Mouse (Mus musculus): ENCODE data around the gene Gapvd1.
"Not testable (repeated sequence)": the region's sequence is repeated elsewhere in the genome, so short reads cannot be mapped to it uniquely, and the experiment has no call there.

The Gapvd1 gene

GRCm38 (mm10) chr2:34772252-34773235 is 17.5 kb upstream of the Gapvd1 start:
- no peak for DNase-seq (ENCODE audit: extremely low spot score, low read depth, low spot score)

DNA sequence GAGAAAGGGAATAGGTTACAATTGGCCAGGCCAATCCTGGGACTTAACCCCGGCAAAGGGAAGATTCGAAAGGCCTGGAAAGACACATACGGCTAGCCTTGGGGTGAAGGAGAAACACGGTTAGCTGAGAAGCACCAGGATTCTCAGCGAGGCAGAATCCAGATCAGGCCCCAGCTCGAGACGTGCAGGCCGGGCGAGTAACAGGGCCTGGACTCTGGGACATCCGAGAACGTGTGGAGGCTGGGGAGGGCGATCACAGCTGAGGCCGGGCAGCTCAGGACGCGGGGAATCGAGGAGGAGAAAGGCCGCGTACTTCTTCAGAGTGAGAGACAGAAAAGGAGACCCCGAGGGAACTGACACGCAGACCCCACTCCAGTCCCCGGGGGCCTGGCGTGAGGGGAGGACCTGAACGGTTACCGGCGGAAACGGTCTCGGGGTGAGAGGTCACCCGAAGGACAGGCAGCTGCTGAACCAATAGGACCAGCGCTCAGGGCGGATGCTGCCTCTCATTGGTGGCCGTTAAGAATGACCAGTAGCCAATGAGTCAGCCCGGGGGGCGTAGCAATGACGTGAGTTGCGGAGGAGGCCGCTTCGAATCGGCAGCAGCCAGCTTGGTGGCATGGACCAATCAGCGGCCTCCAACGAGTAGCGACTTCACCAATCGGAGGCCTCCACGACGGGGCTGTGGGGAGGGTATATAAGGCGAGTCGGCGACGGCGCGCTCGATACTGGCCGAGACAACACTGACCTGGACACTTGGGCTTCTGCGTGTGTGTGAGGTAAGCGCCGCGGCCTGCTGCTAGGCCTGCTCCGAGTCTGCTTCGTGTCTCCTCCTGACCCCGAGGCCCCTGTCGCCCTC is 16.6 kb upstream of the Gapvd1 start, which contains the start of gene Hspa5:
Gene Hspa5, plus strand, starts transcription at position 603 of the 859 bp plus-strand sequence.
- peak; percentile 93 for DNase-seq (ENCODE audit: extremely low spot score, low read depth, low spot score)

- no peak for DNase-seq (ENCODE audit: extremely low spot score, low read depth, low spot score)
These were observed 15.9 kb upstream of the Gapvd1 start for GRCm38 (mm10) chr2:34770951-34771350.

GRCm38 (mm10) chr2:34770049-34770448 is 15.0 kb upstream of the Gapvd1 start:
- no peak for DNase-seq (ENCODE audit: extremely low spot score, low read depth, low spot score)

- no peak for DNase-seq (ENCODE audit: extremely low spot score, low read depth, low spot score)
These were observed 9.8 kb upstream of the Gapvd1 start for GRCm38 (mm10) chr2:34764801-34765200.

- DNase-seq (ENCODE audit: extremely low spot score, low read depth, low spot score) = no peak
These were observed 7.8 kb upstream of the Gapvd1 start for GRCm38 (mm10) chr2:34762872-34763271.

- no peak for DNase-seq (ENCODE audit: extremely low spot score, low read depth, low spot score)
These were observed 7.1 kb upstream of the Gapvd1 start for GRCm38 (mm10) chr2:34762174-34762573.

DNA sequence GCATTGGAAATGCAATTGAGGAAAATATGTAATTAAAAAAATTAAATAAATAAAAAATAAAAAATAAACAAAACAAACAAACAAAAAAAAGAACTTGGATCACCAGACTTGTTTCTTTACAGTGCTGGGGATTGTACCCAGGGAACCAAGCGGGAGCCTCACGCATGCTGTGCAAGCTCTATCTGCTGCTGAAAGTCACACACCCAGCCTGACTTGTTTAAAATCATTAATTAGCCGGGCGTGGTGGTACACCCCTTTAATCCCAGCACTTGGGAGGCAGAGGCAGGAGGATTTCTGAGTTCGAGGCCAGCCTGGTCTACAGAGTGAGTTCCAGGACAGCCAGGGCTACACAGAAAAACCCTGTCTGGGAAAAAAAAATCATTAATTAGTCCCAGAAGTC is 6.2 kb upstream of the Gapvd1 start:
- not testable (repeated sequence) for DNase-seq (ENCODE audit: extremely low spot score, low read depth, low spot score)

- no peak for DNase-seq (ENCODE audit: extremely low spot score, low read depth, low spot score)
These were observed 2.3 kb upstream of the Gapvd1 start for GRCm38 (mm10) chr2:34757341-34757740.

DNA sequence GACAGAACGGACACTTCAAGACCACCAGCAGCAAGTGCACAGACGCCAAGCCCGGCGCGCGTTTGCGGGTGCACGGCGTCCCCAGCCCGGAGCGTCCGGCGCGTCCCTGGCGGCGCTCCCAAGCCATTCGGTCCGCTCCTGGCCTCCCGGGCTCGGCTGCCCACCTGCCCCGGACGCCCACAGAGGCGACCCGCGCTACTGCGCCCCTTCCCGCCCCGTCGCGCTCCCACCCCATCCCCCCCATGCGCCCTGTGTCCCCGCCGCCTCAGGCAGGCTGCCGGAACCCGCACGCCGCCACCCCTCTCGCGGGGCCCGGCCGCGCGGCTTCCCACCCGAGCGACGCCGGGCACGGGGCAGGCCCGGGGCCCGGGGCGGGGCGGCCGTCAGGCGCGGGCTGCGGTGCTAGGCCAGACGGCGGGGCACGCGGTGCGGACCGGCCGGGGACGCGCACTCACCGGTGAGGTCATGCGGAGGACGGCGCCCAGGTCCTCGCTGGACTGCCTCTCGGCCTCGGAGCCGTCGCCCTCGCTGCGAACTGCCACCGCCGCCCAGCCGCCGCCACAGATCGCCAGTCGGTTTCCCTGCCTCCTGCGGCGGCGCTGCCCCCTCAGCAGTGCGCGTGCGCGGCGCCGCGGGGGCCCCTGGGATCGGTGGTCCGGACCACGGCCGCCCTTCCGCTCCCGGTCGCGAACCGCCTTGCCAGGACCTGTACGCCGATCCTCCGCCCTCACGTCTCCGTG is 1.1 kb downstream of the Gapvd1 start:
- no peak for DNase-seq (ENCODE audit: extremely low spot score, low read depth, low spot score)

- DNase-seq (ENCODE audit: extremely low spot score, low read depth, low spot score) = no peak
These were observed 4.8 kb downstream of the Gapvd1 start for GRCm38 (mm10) chr2:34750245-34750644.

- no peak for DNase-seq (ENCODE audit: extremely low spot score, low read depth, low spot score)
These were observed 6.6 kb downstream of the Gapvd1 start for GRCm38 (mm10) chr2:34748479-34748878.

DNA sequence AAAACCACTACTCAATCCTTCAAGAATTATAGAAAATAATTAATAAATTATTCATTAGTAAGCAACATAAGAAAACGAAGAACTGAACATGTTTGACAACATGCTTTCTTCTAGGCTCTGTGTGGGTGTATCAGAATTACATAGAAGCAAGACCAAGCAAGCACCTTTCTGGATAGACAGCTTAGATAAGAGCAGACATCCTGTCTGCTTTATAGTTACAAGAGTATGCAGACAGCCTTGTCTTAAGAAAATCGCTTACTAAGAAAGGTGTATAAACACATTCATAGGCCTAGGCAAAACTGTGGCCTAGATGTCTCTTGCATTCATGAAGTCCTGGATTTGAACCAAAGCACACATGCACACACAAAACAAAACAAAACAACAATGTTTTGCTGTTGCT is 9.4 kb downstream of the Gapvd1 start:
- DNase-seq (ENCODE audit: extremely low spot score, low read depth, low spot score) = no peak

- DNase-seq (ENCODE audit: extremely low spot score, low read depth, low spot score) = no peak
These were observed 10.6 kb downstream of the Gapvd1 start for GRCm38 (mm10) chr2:34744476-34744875.

- no peak for DNase-seq (ENCODE audit: extremely low spot score, low read depth, low spot score)
These were observed 12.4 kb downstream of the Gapvd1 start for GRCm38 (mm10) chr2:34742675-34743074.

DNA sequence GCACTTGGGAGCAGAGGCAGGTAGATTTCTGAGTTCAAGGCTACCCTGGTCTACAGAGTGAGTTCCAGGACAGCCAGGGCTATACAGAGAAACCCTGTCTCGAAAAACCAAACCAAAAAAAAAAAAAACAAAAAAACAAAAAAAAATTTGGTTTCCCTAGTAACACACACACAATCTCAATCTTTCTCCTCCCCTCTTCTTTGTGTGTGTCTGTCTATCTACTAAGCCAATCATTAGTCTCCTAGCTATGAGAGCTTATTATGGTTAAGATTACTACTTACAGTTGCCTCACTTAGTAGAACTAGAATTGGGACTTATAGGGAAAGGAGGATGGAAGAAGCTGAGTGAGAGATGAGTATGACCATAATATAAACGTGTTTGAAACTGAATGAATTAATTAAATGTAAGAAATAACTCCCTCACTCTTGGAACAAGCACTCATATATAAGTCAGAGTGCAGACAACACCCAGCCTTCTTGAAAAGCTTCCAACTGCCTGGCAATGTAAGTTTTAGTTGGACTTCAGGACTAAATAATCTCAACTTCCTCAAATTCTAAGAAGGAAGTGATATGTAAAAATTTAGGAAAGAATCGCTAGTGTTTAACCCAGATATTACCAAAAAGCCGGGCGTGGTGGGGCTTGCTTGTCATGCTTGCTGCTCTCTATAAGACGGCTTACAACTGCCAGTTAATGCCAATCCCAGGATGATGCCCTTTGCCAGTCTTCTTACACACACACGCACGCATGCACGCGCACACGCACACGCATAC is 13.5 kb downstream of the Gapvd1 start:
- no peak for DNase-seq (ENCODE audit: extremely low spot score, low read depth, low spot score)

- DNase-seq (ENCODE audit: extremely low spot score, low read depth, low spot score) = no peak
These were observed 15.2 kb downstream of the Gapvd1 start for GRCm38 (mm10) chr2:34739684-34740391.

DNA sequence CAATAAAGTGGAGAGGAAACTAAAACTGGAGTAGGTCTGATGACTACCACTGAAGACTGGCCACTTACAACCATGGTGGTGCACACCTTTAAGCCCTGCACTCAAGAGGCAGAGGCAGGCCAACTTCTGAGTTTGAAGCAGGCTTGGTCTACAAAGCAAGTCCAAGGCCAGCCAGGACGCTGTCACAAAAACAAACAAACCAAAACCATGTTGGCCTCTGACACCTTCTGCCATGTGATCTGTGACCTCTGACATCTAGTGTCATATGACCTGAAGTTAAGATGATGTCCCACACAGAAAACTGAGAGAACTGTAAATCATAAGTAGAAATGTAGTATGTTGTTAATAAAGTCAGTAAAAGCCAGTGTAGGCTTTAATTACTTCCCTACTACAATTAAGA is 17.1 kb downstream of the Gapvd1 start:
- no peak for DNase-seq (ENCODE audit: extremely low spot score, low read depth, low spot score)

DNA sequence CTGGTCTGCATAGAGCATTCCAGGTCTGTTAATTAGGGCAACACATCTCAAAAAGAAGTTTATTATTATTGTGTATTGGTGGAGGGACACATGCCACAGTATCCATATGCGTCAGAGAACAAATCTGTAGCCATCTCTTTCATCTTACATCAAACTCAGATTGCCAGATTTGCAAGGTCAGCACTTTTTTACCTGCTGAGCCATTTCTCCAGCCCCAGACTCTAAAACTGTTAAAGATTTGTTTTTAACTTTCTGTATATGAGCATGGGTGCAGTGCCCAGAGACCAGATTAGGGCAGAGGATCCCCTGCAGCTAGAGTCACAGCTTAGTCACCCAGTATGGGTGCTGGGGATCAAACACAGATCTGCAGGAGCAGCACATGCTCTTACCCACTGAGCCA is 18.4 kb downstream of the Gapvd1 start:
- DNase-seq (ENCODE audit: extremely low spot score, low read depth, low spot score) = no peak

All from hindlimb bud, embryonic 11.5 days (tissue).